Mouse (Mus musculus): ENCODE measurements around the gene Fcamr. TPM values are rescaled to one million over a fixed set of nuclear protein-coding genes. Genes with fewer than 3 reads are reported as not detected.

Fcamr gene
- total and polyA plus RNA-seq, 3 experiments: 0.17 to 1.7 TPM; not detected in 1

DNA sequence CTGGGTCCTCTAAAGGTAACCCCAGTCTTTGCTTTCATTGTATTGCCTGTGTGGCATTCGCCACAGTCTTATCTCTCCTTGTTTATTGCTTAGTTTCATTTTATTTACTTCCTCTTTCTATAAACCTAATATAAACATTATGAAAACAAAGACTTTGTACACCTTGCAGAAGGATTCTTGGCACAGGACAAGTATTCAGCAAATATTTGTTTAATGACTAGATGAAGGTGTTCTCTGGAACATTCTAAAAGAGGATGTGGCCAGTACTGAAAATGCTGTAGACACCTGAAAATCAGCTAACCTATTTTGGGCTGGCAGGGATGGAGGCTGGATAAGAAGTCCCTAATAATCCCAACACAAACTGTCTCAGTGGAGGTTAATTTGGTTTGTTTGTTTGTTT lies 39.1 kb upstream of the Fcamr start:
- Histone ChIP-seq H3K79me2 (replicated peaks; ENCODE audit: control insufficient read depth, extremely low read depth, insufficient read depth, poor library complexity, severe bottlenecking) (no peaks in the 10 kb centered on the region; the same call in 1 of the 2 replicates), H3K9ac (ENCODE audit: insufficient read depth, low read depth) (no peak overlapping the region), H3K36me3 (replicated peaks in 1 of 2; ENCODE audit: control insufficient read depth in 1 of 2, insufficient read depth in 1 of 2, low read length in 1 of 2) (no peaks in the 10 kb centered on the region), H3K9me3 (replicated peaks; ENCODE audit: low read length) (no peaks in the 10 kb centered on the region), H3K4me2 (ENCODE audit: insufficient read depth, low read depth, poor library complexity, severe bottlenecking) (no peak overlapping the region), H3K4me1 (ENCODE audit: control insufficient read depth in 1 of 2, insufficient read depth in 2 of 2) (peaks cover 0 to 4% of the 10 kb centered on the region in 2 experiments; a peak in 1 of 4 replicates), H3K27me3 (replicated peaks) (no peaks in the 10 kb centered on the region), H3K4me3 (replicated peaks in 1 of 3; ENCODE audit: low read depth in 2 of 3, low read length in 2 of 3, poor library complexity in 1 of 3) (no peak overlapping the region), H3K27ac (ENCODE audit: insufficient read depth, low read depth) (no peak overlapping the region)
- dilution Hi-C loops (cut with MboI; ENCODE audit: extremely low pct_ligation_motif_present, extremely low pct_unique_long_range_greater_than_20kb, low sequenced_read_pairs) (no loop called here), in situ Hi-C loops (cut with MboI; ENCODE audit: low pct_ligation_motif_present, low pct_unique_long_range_greater_than_20kb, low sequenced_read_pairs) (no loop called here)
- no peak for DNase-seq (ENCODE audit: extremely low read depth)
- TF ChIP-seq PAX5 (IDR thresholded peaks at IDR 0.05; ENCODE audit: low read length): no peak
- TF ChIP-seq RAD21 (IDR thresholded peaks at IDR 0.05; ENCODE audit: low read depth, low read length): no peak
- TF ChIP-seq ELF1 (IDR thresholded peaks at IDR 0.05; ENCODE audit: low read depth, low read length): no peak
- TF ChIP-seq SMC3 (IDR thresholded peaks at IDR 0.05; ENCODE audit: low read depth, low read length): no peak
- no peak for TF ChIP-seq EP300 (IDR thresholded peaks at IDR 0.05; ENCODE audit: low read length)
- no peak for TF ChIP-seq ZKSCAN1 (IDR thresholded peaks at IDR 0.05; ENCODE audit: borderline replicate concordance, low read depth, low read length)
- TF ChIP-seq RCOR1 (conservative IDR thresholded peaks at IDR 0.05; ENCODE audit: low read depth, low read length): no peak

DNA sequence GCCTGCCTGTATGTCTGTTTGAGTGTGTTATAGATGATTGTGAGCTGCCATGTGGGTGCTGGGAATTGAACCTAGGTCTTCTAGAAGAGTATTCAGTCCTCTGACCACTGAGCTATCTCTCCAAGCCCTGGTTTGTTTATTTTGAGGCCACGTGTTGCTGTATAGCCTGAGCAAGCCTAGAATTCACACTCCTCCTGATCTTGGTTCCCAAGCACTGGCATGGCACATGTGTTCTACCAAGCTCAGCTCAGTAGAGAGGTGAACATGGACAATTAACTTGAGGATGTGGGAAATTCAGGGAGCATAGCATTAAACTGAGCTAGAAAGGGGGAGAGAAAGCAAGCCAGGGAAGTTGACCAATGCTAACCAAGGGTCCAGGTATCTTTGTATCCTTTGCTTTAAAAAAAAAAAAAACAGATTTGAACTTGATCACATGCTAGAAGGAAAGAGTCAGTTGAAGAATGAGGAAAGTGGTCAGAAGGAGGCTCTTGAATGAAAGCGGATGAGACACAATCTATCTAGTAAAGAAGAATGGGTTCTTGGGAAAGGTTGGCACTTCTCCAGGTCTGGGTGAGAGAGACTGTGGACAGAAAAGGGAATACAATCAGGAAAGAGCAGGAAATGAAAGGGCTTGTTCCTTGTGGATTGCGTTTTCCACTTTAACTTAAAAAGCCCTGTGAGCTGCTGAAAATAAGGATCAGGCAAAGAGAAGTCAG lies 38.5 kb upstream of the Fcamr start:
- dilution Hi-C loops (cut with MboI; ENCODE audit: extremely low pct_ligation_motif_present, extremely low pct_unique_long_range_greater_than_20kb, low sequenced_read_pairs): no loop called here
- TF ChIP-seq HCFC1 (IDR thresholded peaks at IDR 0.05; ENCODE audit: low read depth, low read length) (no peak), EP300 (IDR thresholded peaks at IDR 0.05; ENCODE audit: low read length) (no peak), ZKSCAN1 (IDR thresholded peaks at IDR 0.05; ENCODE audit: borderline replicate concordance, low read depth, low read length) (no peak), NELFE (IDR thresholded peaks at IDR 0.05; ENCODE audit: low read depth, low read length) (no peak)

GRCm38 (mm10) chr1:130764027-130764461 lies 36.7 kb upstream of the Fcamr start:
- no peak overlapping the region for H3K27ac ChIP-seq (ENCODE audit: insufficient read depth, low read depth)
- no peak overlapping the region for H3K4me2 ChIP-seq (ENCODE audit: insufficient read depth, low read depth, poor library complexity, severe bottlenecking)
- TF ChIP-seq POLR2AphosphoS2 (IDR thresholded peaks at IDR 0.05; ENCODE audit: low read depth, low read length) (no peak), NELFE (IDR thresholded peaks at IDR 0.05; ENCODE audit: low read depth, low read length) (no peak), ZMIZ1 (IDR thresholded peaks at IDR 0.05; ENCODE audit: low read depth, low read length) (no peak), E2F4 (IDR thresholded peaks at IDR 0.05; ENCODE audit: insufficient replicate concordance, low read depth, low read length) (no peak), RAD21 (IDR thresholded peaks at IDR 0.05; ENCODE audit: low read depth, low read length) (no peak), POLR2A (IDR thresholded peaks at IDR 0.05; ENCODE audit: low read depth, low read length) (no peak), USF2 (conservative IDR thresholded peaks at IDR 0.05; ENCODE audit: low read depth, low read length) (no peak), SMC3 (IDR thresholded peaks at IDR 0.05; ENCODE audit: low read depth, low read length) (no peak), CHD1 (IDR thresholded peaks at IDR 0.05; ENCODE audit: low read depth, low read length) (no peak), JUND (conservative IDR thresholded peaks at IDR 0.05; ENCODE audit: low read depth, low read length) (no peak)
- no peaks in the 10 kb centered on the region for H3K9me3 ChIP-seq (replicated peaks; ENCODE audit: low read length)
- no peaks in the 10 kb centered on the region; the same call in 1 of the 2 replicates for H3K79me2 ChIP-seq (replicated peaks; ENCODE audit: control insufficient read depth, extremely low read depth, insufficient read depth, poor library complexity, severe bottlenecking)
- dilution Hi-C loops (cut with MboI; ENCODE audit: extremely low pct_ligation_motif_present, extremely low pct_unique_long_range_greater_than_20kb, low sequenced_read_pairs): no loop called here
- H3K9ac ChIP-seq (ENCODE audit: insufficient read depth, low read depth): no peak overlapping the region
- no peaks in the 10 kb centered on the region for H3K36me3 ChIP-seq (replicated peaks in 1 of 2; ENCODE audit: control insufficient read depth in 1 of 2, insufficient read depth in 1 of 2, low read length in 1 of 2)
- peaks cover 0 to 4% of the 10 kb centered on the region in 2 experiments; a peak in 1 of 4 replicates for H3K4me1 ChIP-seq (ENCODE audit: control insufficient read depth in 1 of 2, insufficient read depth in 2 of 2)
- H3K4me3 ChIP-seq (replicated peaks in 1 of 3; ENCODE audit: low read depth in 2 of 3, low read length in 2 of 3, poor library complexity in 1 of 3): no peak overlapping the region
- H3K27me3 ChIP-seq (replicated peaks): no peaks in the 10 kb centered on the region
- in situ Hi-C loops (cut with MboI; ENCODE audit: low pct_ligation_motif_present, low pct_unique_long_range_greater_than_20kb, low sequenced_read_pairs): no loop called here
- no peak for DNase-seq (ENCODE audit: extremely low read depth)

More for the DNA sequence above, 38.5 kb upstream of the Fcamr start:
- in situ Hi-C loops (cut with MboI; ENCODE audit: low pct_ligation_motif_present, low pct_unique_long_range_greater_than_20kb, low sequenced_read_pairs): no loop called here
- no peak overlapping the region for H3K4me2 ChIP-seq (ENCODE audit: insufficient read depth, low read depth, poor library complexity, severe bottlenecking)
- H3K27me3 ChIP-seq (replicated peaks): no peaks in the 10 kb centered on the region
- DNase-seq (ENCODE audit: extremely low read depth): no peak
- no peak overlapping the region for H3K27ac ChIP-seq (ENCODE audit: insufficient read depth, low read depth)
- no peaks in the 10 kb centered on the region for H3K9me3 ChIP-seq (replicated peaks; ENCODE audit: low read length)
- peaks cover 0 to 4% of the 10 kb centered on the region in 2 experiments; a peak in 1 of 4 replicates for H3K4me1 ChIP-seq (ENCODE audit: control insufficient read depth in 1 of 2, insufficient read depth in 2 of 2)
- no peak overlapping the region for H3K4me3 ChIP-seq (replicated peaks in 1 of 3; ENCODE audit: low read depth in 2 of 3, low read length in 2 of 3, poor library complexity in 1 of 3)
- no peaks in the 10 kb centered on the region for H3K36me3 ChIP-seq (replicated peaks in 1 of 2; ENCODE audit: control insufficient read depth in 1 of 2, insufficient read depth in 1 of 2, low read length in 1 of 2)
- H3K9ac ChIP-seq (ENCODE audit: insufficient read depth, low read depth): no peak overlapping the region
- no peaks in the 10 kb centered on the region; the same call in 1 of the 2 replicates for H3K79me2 ChIP-seq (replicated peaks; ENCODE audit: control insufficient read depth, extremely low read depth, insufficient read depth, poor library complexity, severe bottlenecking)
